Mouse (Mus musculus): Measurements from ENCODE around the gene Babam2.

The Babam2 gene

DNA sequence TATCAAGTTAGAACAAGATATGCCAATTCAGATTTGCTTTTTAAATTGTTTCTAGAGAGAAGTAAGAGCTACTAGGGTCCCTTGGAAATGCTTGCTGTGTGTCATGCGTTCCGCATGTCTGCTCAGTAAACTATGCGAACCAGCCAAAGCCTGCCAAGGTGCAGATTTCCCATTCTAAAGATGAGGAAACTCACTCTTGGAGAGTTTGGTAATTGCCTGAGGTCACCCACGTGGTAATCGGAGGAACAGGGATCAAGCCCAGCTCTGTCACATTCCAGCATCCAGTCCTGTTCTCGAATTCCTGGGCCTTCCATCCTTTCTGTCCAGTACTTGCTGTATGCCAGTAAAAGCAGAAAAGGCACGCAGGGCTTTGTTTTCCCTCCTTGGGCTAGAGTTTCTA is 345.7 kb downstream of the Babam2 start:
- DNase-seq (ENCODE audit: low read depth, low spot score) = no peak

DNA sequence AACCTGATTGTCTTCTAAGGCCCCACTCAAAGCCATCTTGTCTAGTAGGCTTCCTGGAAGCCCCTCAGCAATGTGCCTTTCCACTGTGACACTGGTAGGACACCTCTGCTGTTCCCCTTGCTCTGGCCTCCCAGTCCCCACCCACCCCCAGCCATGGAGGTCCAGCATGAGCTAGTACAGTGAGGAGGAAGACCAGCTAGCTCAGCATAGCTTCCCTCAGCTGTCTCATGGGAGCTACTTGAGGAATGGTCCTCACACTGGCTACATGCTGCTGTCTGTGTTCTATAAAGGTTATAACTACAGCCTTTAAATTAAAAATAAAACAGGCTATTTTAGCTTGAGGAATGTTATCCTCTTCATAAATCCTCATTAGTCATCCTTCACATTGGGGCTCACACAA is 346.5 kb downstream of the Babam2 start:
- no peak for DNase-seq (ENCODE audit: low read depth, low spot score)

GRCm38 (mm10) chr5:32051899-32052298 is 354.4 kb downstream of the Babam2 start:
- no peak for DNase-seq (ENCODE audit: low read depth, low spot score)

GRCm38 (mm10) chr5:32052467-32052866 is 355.0 kb downstream of the Babam2 start:
- DNase-seq (ENCODE audit: low read depth, low spot score) = no peak

GRCm38 (mm10) chr5:32053476-32053875 is 356.0 kb downstream of the Babam2 start:
- no peak for DNase-seq (ENCODE audit: low read depth, low spot score)

- DNase-seq (ENCODE audit: low read depth, low spot score) = no peak
Measured at GRCm38 (mm10) chr5:32055676-32056075, 358.2 kb downstream of the Babam2 start.

DNA sequence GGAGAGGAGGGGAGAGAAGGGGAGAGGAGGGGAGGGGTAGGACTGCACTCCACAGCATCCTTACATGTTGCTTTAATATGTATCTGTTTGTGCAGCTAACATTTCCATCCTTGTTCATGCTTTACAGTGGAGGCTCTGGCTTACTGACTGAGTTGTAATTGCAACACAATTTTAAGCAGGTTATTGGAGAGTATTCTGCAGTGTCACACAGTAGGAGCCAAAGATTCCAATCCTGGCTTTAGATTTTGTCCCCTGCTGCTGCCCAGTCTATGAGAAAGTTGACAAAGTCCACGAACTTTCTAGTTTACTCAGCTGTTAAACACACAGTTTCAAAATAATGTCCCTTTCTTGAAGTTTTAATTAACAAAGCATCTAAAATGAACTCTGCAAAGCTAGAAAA is 358.6 kb downstream of the Babam2 start:
- DNase-seq (ENCODE audit: low read depth, low spot score) = no peak

GRCm38 (mm10) chr5:32058481-32059253 is 361.2 kb downstream of the Babam2 start:
- no peak for DNase-seq (ENCODE audit: low read depth, low spot score)

- DNase-seq (ENCODE audit: low read depth, low spot score) = no peak
Measured at GRCm38 (mm10) chr5:32059254-32059796, 361.8 kb downstream of the Babam2 start.

GRCm38 (mm10) chr5:32060485-32060884 is 363.0 kb downstream of the Babam2 start:
- no peak for DNase-seq (ENCODE audit: low read depth, low spot score)

GRCm38 (mm10) chr5:32061854-32062253 is 364.4 kb downstream of the Babam2 start:
- DNase-seq (ENCODE audit: low read depth, low spot score) = no peak

DNA sequence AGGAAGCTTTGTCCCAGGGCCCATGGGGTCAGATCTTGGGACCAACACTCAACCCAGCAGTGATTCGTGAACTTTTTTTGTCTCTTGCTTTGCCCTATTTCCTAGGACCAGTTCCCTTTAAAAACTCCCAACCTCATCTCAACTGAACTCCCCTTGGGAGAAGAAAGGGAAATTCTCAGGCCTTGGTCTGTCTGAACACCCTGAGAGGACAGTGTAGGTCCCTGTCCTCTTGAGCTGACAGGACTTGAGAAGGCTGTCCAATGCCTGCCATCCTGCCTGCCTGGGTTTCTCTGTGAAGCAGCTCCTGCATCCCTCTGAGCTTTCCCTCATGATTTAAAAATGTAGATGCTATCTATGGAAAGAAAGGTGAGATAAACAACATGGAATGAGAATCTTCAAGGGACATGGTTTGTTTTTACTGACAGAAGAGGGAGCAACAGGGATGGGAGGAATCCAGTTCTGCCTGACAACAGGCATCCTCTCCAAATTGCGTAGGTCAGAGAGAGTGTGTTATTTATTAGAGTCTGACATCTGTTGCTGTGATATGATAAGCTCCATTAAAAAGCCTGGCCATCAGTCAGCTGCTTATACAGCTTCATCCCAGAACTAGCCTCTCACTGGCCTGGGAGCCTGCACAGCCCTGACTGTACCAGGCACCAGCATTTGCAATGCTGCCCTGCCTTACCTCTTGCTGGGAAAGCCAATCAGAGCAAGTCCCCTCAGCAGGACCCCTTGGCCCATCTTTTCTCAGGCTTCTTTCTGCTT is 367.0 kb downstream of the Babam2 start:
- no peak for DNase-seq (ENCODE audit: low read depth, low spot score)

DNA sequence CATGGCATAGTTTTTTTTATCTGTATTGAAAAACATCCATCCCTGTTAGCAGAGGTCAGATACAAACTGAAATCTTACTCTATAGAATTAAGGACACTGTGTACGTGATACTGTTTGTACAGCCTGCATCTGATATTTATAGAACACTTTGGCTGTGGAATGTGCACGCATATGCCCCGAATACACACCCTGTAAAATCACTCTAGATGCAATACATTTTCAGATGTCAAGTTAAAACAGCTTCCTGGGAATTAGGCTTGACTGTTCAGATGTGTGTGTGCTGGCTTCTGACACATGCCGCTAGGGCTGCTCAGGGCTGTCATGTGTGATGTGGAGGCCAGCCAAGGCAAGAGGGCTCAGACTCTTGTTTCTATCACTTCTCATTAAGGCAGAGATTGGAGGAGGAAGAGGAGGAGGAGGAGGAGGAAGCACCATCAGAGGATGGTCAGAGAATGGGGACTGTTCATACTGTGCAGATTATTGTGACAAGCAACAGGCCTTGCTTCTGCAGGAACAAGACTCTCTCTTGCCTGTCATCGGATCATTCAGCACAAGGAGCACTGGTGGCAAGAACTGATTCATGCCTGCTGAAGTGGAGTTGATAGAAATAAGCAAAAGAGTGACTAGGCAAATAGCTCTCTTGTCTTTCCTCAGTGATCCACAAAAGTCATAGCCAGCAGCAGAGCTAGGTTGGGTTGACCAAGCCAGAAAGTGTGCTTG is 368.7 kb downstream of the Babam2 start:
- no peak for DNase-seq (ENCODE audit: low read depth, low spot score)

GRCm38 (mm10) chr5:32066839-32067238 is 369.4 kb downstream of the Babam2 start:
- no peak for DNase-seq (ENCODE audit: low read depth, low spot score)

- no peak for DNase-seq (ENCODE audit: low read depth, low spot score)
Measured at GRCm38 (mm10) chr5:32068616-32069015, 371.1 kb downstream of the Babam2 start.

- no peak for DNase-seq (ENCODE audit: low read depth, low spot score)
Measured at GRCm38 (mm10) chr5:32069096-32069495, 371.6 kb downstream of the Babam2 start.

GRCm38 (mm10) chr5:32069566-32070169 is 372.2 kb downstream of the Babam2 start:
- no peak for DNase-seq (ENCODE audit: low read depth, low spot score)

DNA sequence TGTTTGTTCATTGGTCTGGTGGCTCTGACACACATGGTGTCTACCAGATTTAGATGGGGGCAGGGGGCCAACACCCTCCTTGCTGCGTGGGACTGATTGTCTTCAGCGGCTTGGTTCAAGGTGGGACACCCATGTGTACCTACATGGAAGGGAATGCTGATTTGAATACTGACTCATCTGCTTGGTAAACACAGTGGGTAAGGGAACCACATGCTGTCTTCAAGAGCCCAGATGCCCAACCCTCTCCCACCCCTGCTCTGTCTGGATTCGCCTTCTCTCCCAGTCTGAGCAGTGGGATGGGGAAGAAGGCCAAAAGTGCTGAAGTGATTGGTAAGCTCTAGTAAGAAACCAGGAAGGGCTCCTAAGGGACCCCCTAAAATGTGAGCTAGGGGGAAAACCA is 373.3 kb downstream of the Babam2 start:
- no peak for DNase-seq (ENCODE audit: low read depth, low spot score)

GRCm38 (mm10) chr5:32071314-32071713 is 373.8 kb downstream of the Babam2 start:
- DNase-seq (ENCODE audit: low read depth, low spot score) = no peak

- no peak for DNase-seq (ENCODE audit: low read depth, low spot score)
Measured at GRCm38 (mm10) chr5:32071824-32072223, 374.3 kb downstream of the Babam2 start.

DNA sequence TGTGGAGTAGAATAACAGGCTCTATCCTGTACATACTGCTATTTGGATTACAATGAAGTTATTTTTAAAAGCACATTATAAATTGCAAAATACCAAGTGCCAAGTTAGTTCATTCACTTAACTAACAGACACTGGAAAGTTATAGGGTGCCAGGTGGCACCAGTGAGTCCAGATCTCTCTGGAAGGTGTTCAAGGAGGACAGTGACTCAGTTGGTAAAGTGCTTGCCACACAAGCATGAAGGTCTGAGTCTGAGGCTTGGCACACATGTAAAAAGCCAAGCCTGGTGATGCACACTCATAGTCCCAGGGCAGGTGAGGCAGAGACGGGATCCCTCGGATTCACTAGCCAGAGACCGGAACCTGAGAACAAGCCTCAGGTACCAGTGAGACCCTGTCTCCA is 375.4 kb downstream of the Babam2 start:
- DNase-seq (ENCODE audit: low read depth, low spot score) = no peak

- DNase-seq (ENCODE audit: low read depth, low spot score) = no peak
Measured at GRCm38 (mm10) chr5:32074053-32074452, 376.6 kb downstream of the Babam2 start.
